In the genomic region with DNA sequence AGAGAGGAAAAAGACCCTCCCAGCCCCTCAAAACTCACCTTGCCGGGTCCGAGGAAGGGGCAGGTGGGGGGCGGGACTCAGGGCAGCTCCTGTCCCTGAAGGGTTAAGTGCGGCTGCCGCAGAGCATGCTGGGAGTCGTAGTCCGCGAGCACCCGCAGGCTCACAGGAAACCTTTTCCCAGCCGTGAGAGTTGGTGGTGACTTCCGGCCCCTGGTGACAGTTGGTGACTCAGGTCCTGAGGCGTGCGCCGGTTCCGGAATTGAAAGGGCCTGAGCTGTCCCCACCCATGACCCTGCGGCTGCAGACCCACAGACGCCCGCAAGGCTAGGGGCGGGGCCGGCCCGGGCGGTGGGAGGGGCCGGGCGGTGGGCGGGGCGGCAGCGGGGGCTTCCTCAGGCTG, we compare ENCODE assay signal across 8 mouse cellular contexts. TPM values are rescaled to one million over a fixed set of nuclear protein-coding genes. Genes with fewer than 3 reads are reported as not detected.
DNase-seq lines count a peak whose midpoint lies in the region; ATAC-seq and TF ChIP-seq lines count a peak whose summit lies in the region.

Gene Myl6b (minus strand): TSS at position 96 of the 400 bp plus-strand sequence.

- H3K36me3 ChIP-seq in heart, embryonic 15.5 days: no peaks in the 10 kb centered on the region
- H3K36me3 ChIP-seq in liver, embryonic 14.5 days (replicated peaks; ENCODE audit: control insufficient read depth, insufficient read depth, low read depth): no peaks in the 10 kb centered on the region
- H3K36me3 ChIP-seq in neural tube, embryonic 11.5 days (ENCODE audit: control insufficient read depth, insufficient read depth, low read length): no peaks in the 10 kb centered on the region
- H3K36me3 ChIP-seq in stomach, postnatal 0 days (ENCODE audit: control insufficient read depth, insufficient read depth, low read length): no peaks in the 10 kb centered on the region

- H3K9ac ChIP-seq in heart, embryonic 15.5 days: peak within 1 kb of the TSS; percentile 67
- H3K9ac ChIP-seq in liver, embryonic 14.5 days (replicated peaks): peak within 1 kb of the TSS; percentile 66
- peak within 1 kb of the TSS; percentile 63 for H3K9ac ChIP-seq in neural tube, embryonic 11.5 days (ENCODE audit: low read length)
- H3K9ac ChIP-seq in stomach, postnatal 0 days (ENCODE audit: low read length): peak within 1 kb of the TSS; percentile 61

- no peaks in the 10 kb centered on the region for H3K9me3 ChIP-seq in heart, embryonic 15.5 days (replicated peaks)
- H3K9me3 ChIP-seq in liver, embryonic 14.5 days (ENCODE audit: control insufficient read depth, low read length): no peaks in the 10 kb centered on the region
- H3K9me3 ChIP-seq in neural tube, embryonic 11.5 days (ENCODE audit: control insufficient read depth, low read length): no peaks in the 10 kb centered on the region
- no peaks in the 10 kb centered on the region for H3K9me3 ChIP-seq in stomach, postnatal 0 days (ENCODE audit: control insufficient read depth, low read length)

- H3K27me3 ChIP-seq in heart, embryonic 15.5 days: no peaks in the 10 kb centered on the region
- H3K27me3 ChIP-seq in liver, embryonic 14.5 days (ENCODE audit: control insufficient read depth, insufficient read depth, low read length): no peaks in the 10 kb centered on the region
- H3K27me3 ChIP-seq in neural tube, embryonic 11.5 days (ENCODE audit: control insufficient read depth, insufficient read depth, low read length): no peaks in the 10 kb centered on the region
- H3K27me3 ChIP-seq in stomach, postnatal 0 days (ENCODE audit: control insufficient read depth, insufficient read depth, low read length): no peaks in the 10 kb centered on the region

- no peak for TF ChIP-seq CTCF in liver, embryonic 14.5 days (IDR thresholded peaks at IDR 0.05; ENCODE audit: low read depth)
- TF ChIP-seq CTCF in stomach, postnatal 0 days (IDR thresholded peaks at IDR 0.05; ENCODE audit: low read depth): no peak

- ATAC-seq in CD4-positive, CD25-positive, alpha-beta regulatory T cell, adult 4 months: peak; percentile 84
- ATAC-seq in heart, embryonic 15.5 days (replicated peaks; ENCODE audit: insufficient number of reproducible peaks, insufficient read depth, low FRiP score, low read depth): peak; percentile 92
- ATAC-seq in liver, embryonic 14.5 days (ENCODE audit: insufficient read depth): peak; percentile 86
- ATAC-seq in neural tube, embryonic 11.5 days (ENCODE audit: insufficient read depth, low FRiP score, low TSS enrichment): peak; percentile 84
- ATAC-seq in stomach, postnatal 0 days (ENCODE audit: low FRiP score, low TSS enrichment): peak; percentile 91

- peak within 1 kb of the TSS; percentile 75 for H3K4me2 ChIP-seq in heart, embryonic 15.5 days
- H3K4me2 ChIP-seq in liver, embryonic 14.5 days (ENCODE audit: low read depth): peak within 1 kb of the TSS; percentile 83
- peak within 1 kb of the TSS; percentile 55 for H3K4me2 ChIP-seq in neural tube, embryonic 11.5 days (ENCODE audit: low read depth)
- peak within 1 kb of the TSS; percentile 59 for H3K4me2 ChIP-seq in stomach, postnatal 0 days (replicated peaks; ENCODE audit: low read depth)

- WGBS in heart, embryonic 15.5 days: under 1% methylated on average over 27 of the region's 27 CpGs
- WGBS in liver, embryonic 14.5 days (ENCODE audit: insufficient replicate concordance): under 1% methylated on average over 26 of the region's 27 CpGs
- under 1% methylated on average over 27 of the region's 27 CpGs for WGBS in neural tube, embryonic 11.5 days
- WGBS in stomach, postnatal 0 days: under 1% methylated on average over 27 of the region's 27 CpGs

- peak within 1 kb of the TSS; percentile 94 for H3K27ac ChIP-seq in heart, embryonic 15.5 days
- peak within 1 kb of the TSS; percentile 79 for H3K27ac ChIP-seq in liver, embryonic 14.5 days
- H3K27ac ChIP-seq in neural tube, embryonic 11.5 days (ENCODE audit: low read depth, low read length): peak within 1 kb of the TSS; percentile 60; the same call in 1 of the 2 replicates
- H3K27ac ChIP-seq in stomach, postnatal 0 days (replicated peaks): peak within 1 kb of the TSS; percentile 93

- H3K4me3 ChIP-seq in heart, embryonic 15.5 days: peak within 1 kb of the TSS; percentile 61
- peak within 1 kb of the TSS; percentile 66 to 98 for H3K4me3 ChIP-seq in liver, embryonic 14.5 days (ENCODE audit: insufficient read depth in 1 of 2, low read depth in 2 of 2, low read length in 2 of 2)
- peak within 1 kb of the TSS; percentile 47 for H3K4me3 ChIP-seq in neural tube, embryonic 11.5 days (ENCODE audit: low read depth, low read length)
- peak within 1 kb of the TSS; percentile 47 for H3K4me3 ChIP-seq in stomach, postnatal 0 days (ENCODE audit: low read depth, low read length)

- TF ChIP-seq EP300 in liver, embryonic 14.5 days (IDR thresholded peaks at IDR 0.05; ENCODE audit: low read depth): peak; percentile 73
- TF ChIP-seq EP300 in stomach, postnatal 0 days (optimal IDR thresholded peaks at IDR 0.05): no peak

- H3K4me1 ChIP-seq in heart, embryonic 15.5 days (replicated peaks): peaks cover 41% of the 10 kb centered on the region
- H3K4me1 ChIP-seq in liver, embryonic 14.5 days (replicated peaks; ENCODE audit: control insufficient read depth in 2 of 2, insufficient read depth in 2 of 2, low read length in 1 of 2): peaks cover 10 to 15% of the 10 kb centered on the region in 2 experiments
- peaks cover 10% of the 10 kb centered on the region; the same call in 1 of the 2 replicates for H3K4me1 ChIP-seq in neural tube, embryonic 11.5 days (ENCODE audit: control insufficient read depth, insufficient read depth, low read length)
- 0 out of 2 replicates have a peak, but pooled peaks cover 2% of the 10 kb centered on the region for H3K4me1 ChIP-seq in stomach, postnatal 0 days (replicated peaks; ENCODE audit: control insufficient read depth, insufficient read depth)

- DNase-seq in c-Kit-negative CD71-positive TER-119-positive erythroid progenitor cells, embryonic 14.5 days (ENCODE audit: low read depth, low spot score): peak; percentile 83
- peak; percentile 85 for DNase-seq in fibroblast of lung, adult 2 months (ENCODE audit: low read depth)
- peak; percentile 97 to 99 for DNase-seq in kidney, postnatal 25 days
- peak; percentile 94 to 95 (median 95) for DNase-seq in liver, embryonic 14.5 days (ENCODE audit: low read depth in 3 of 3, low spot score in 3 of 3)
- peak; percentile 94 for DNase-seq in neural tube, embryonic 11.5 days (ENCODE audit: low spot score)
- DNase-seq in stomach, postnatal 0 days (ENCODE audit: low spot score): peak; percentile 97

RNA-seq across cellular contexts. Expression of gene Myl6b, which starts in this region (rescaled TPM):
- polyA plus RNA-seq in CD4-positive, CD25-positive, alpha-beta regulatory T cell, adult 4 months (2017; shearing (Covaris generic)): 1 to 10 TPM; 4.3 to 5.4 TPM
- 4.3 and 4.6 TPM in 2 replicates for polyA plus RNA-seq in heart, embryonic 15.5 days (2015; fragmentation: Nextera tagmentation; extraction: Ambion mirVana)
- polyA plus RNA-seq in liver, embryonic 14.5 days (2012; rRNA removed): 1.2 and 1.5 TPM in 2 replicates
- polyA plus RNA-seq in liver, embryonic 14.5 days (2014; fragmentation: Nextera tagmentation; extraction: Ambion mirVana): 0.72 and 1.3 TPM in 2 replicates
- 2.4 and 3.5 TPM in 2 replicates for polyA plus RNA-seq in neural tube, embryonic 11.5 days (2014; fragmentation: Nextera tagmentation; extraction: Ambion mirVana)
- 2.2 and 2.6 TPM in 2 replicates for polyA plus RNA-seq in stomach, postnatal 0 days (2015; fragmentation: Nextera tagmentation; extraction: Ambion mirVana)

Comparison
In these comparisons a context has a peak if more than half of its experiments do, and no peak if none do; other contexts are left out.
1. Peak in every context shown above with its lines: DNase-seq, ATAC-seq, H3K4me3 ChIP-seq and H3K27ac ChIP-seq.